Mouse (Mus musculus): ENCODE results near the gene Smchd1. TPM values are rescaled to one million over a fixed set of nuclear protein-coding genes. Genes with fewer than 3 reads are reported as not detected.

Gene Smchd1
- polyA plus RNA-seq (2012; ENCODE audit: low replicate concordance): 20.2 and 21.9 TPM in 2 replicates

GRCm38 (mm10) chr17:71474762-71475704, at the start of gene Smchd1:
TSS of gene Smchd1 (minus strand) at chr17:71475343.

GRCm38 (mm10) chr17:71459818-71460217, 15.3 kb downstream of the Smchd1 start, which contains the start of gene Gm4707:
TSS of gene Gm4707 (minus strand) at chr17:71459918.

GRCm38 (mm10) chr17:71311340-71312171, 163.6 kb downstream of the Smchd1 start, which contains the start of gene Emilin2:
TSS of gene Emilin2 (minus strand) at chr17:71311978.

Other genes with a start within 250 kb of the Smchd1 start
- 145 and 230 TPM in 2 replicates for gene Emilin2, start 163.4 kb downstream of the Smchd1 start, polyA plus RNA-seq (2012; ENCODE audit: low replicate concordance)
- 0.24 TPM in 1 of 2 replicates, not detected in the other for gene Gm4707, start 15.4 kb downstream of the Smchd1 start, polyA plus RNA-seq (2012; ENCODE audit: low replicate concordance)
- gene Ndc80, start 51.5 kb upstream of the Smchd1 start, polyA plus RNA-seq (2012; ENCODE audit: low replicate concordance): 0.37 and 3.4 TPM in 2 replicates
- not detected in 2 replicates for gene Spdya, start 76.7 kb upstream of the Smchd1 start, polyA plus RNA-seq (2012; ENCODE audit: low replicate concordance)
- 20.7 and 67.1 TPM in 2 replicates for gene Wdr43, start 140.6 kb upstream of the Smchd1 start, polyA plus RNA-seq (2012; ENCODE audit: low replicate concordance)
- not detected in 2 replicates for gene Togaram2, start 197.9 kb upstream of the Smchd1 start, polyA plus RNA-seq (2012; ENCODE audit: low replicate concordance)

Data from leukemia stem cell, adult 10-12 weeks (primary cell).